Mouse (Mus musculus): ENCODE data around the gene Ccdc62.
A peak's percentile ranks its signal among the peaks of the same experiment; 100 is the strongest.

The Ccdc62 gene

GRCm38 (mm10) chr5:123935931-123936330 lies 5.5 kb downstream of the Ccdc62 start:
- DNase-seq (ENCODE audit: low spot score in 2 of 2): no peak

- DNase-seq (ENCODE audit: low spot score in 2 of 2): no peak
Observed at GRCm38 (mm10) chr5:123938479-123938878, 8.0 kb downstream of the Ccdc62 start.

GRCm38 (mm10) chr5:123946546-123946945 lies 16.1 kb downstream of the Ccdc62 start:
- no peak for DNase-seq (ENCODE audit: low spot score in 2 of 2)

- peak in 1 of 2 experiments; percentile 10 for DNase-seq (ENCODE audit: low spot score in 2 of 2)
Observed at GRCm38 (mm10) chr5:123947041-123947761, 16.7 kb downstream of the Ccdc62 start.

- DNase-seq (ENCODE audit: low spot score in 2 of 2): no peak
Observed at GRCm38 (mm10) chr5:123952365-123953045, 22.0 kb downstream of the Ccdc62 start.

GRCm38 (mm10) chr5:123957213-123957612 lies 26.7 kb downstream of the Ccdc62 start:
- no peak for DNase-seq (ENCODE audit: low spot score in 2 of 2)

GRCm38 (mm10) chr5:123959018-123959417 lies 28.5 kb downstream of the Ccdc62 start:
- no peak for DNase-seq (ENCODE audit: low spot score in 2 of 2)

GRCm38 (mm10) chr5:123960129-123960528 lies 29.6 kb downstream of the Ccdc62 start:
- no peak for DNase-seq (ENCODE audit: low spot score in 2 of 2)

- no peak for DNase-seq (ENCODE audit: low spot score in 2 of 2)
Observed at GRCm38 (mm10) chr5:123961046-123961445, 30.6 kb downstream of the Ccdc62 start.

GRCm38 (mm10) chr5:123964208-123964607 lies 33.7 kb downstream of the Ccdc62 start:
- DNase-seq (ENCODE audit: low spot score in 2 of 2): no peak

GRCm38 (mm10) chr5:123966759-123967158 lies 36.3 kb downstream of the Ccdc62 start:
- DNase-seq (ENCODE audit: low spot score in 2 of 2): no peak

GRCm38 (mm10) chr5:123968468-123968867 lies 38.0 kb downstream of the Ccdc62 start:
- DNase-seq (ENCODE audit: low spot score in 2 of 2): no peak

- DNase-seq (ENCODE audit: low spot score in 2 of 2): no peak
Observed at GRCm38 (mm10) chr5:123969216-123969615, 38.7 kb downstream of the Ccdc62 start.

GRCm38 (mm10) chr5:123970576-123970975 lies 40.1 kb downstream of the Ccdc62 start:
- DNase-seq (ENCODE audit: low spot score in 2 of 2): no peak

GRCm38 (mm10) chr5:123972453-123972852 lies 42.0 kb downstream of the Ccdc62 start:
- DNase-seq (ENCODE audit: low spot score in 2 of 2): no peak

GRCm38 (mm10) chr5:123973299-123974178 lies 43.1 kb downstream of the Ccdc62 start, which contains the start of gene Hip1r:
TSS of gene Hip1r (plus strand) at chr5:123973628.
- DNase-seq (ENCODE audit: low spot score in 2 of 2): peak; percentile 45 to 68

- no peak for DNase-seq (ENCODE audit: low spot score in 2 of 2)
Observed at GRCm38 (mm10) chr5:123974179-123974485, 43.7 kb downstream of the Ccdc62 start.

- no peak for DNase-seq (ENCODE audit: low spot score in 2 of 2)
Observed at GRCm38 (mm10) chr5:123974616-123975111, 44.2 kb downstream of the Ccdc62 start.

GRCm38 (mm10) chr5:123975668-123976180 lies 45.2 kb downstream of the Ccdc62 start:
- DNase-seq (ENCODE audit: low spot score in 2 of 2): no peak

- no peak for DNase-seq (ENCODE audit: low spot score in 2 of 2)
Observed at GRCm38 (mm10) chr5:123977231-123977630, 46.8 kb downstream of the Ccdc62 start.

- no peak for DNase-seq (ENCODE audit: low spot score in 2 of 2)
Observed at GRCm38 (mm10) chr5:123978131-123978530, 47.7 kb downstream of the Ccdc62 start.

Data from cerebellum, postnatal 4 days (tissue).